Mouse (Mus musculus) gastrocnemius, adult 2 months (tissue): ENCODE data around the gene Plppr3. TPM values are rescaled to one million over a fixed set of nuclear protein-coding genes. Genes with fewer than 3 reads are reported as not detected.

Experiments
- DNase-seq: peaks from one replicate; pipeline ENCODE4 v3.0.0; 2022
- H3K27ac ChIP-seq: fragments of 200-600 bp; 2 replicates; pipeline ENCODE4 v1.8.1; 2022; ENCODE audit warnings: mild to moderate bottlenecking
- H3K4me3 ChIP-seq: fragments of 200-600 bp; 2 replicates; pipeline ENCODE4 v1.8.1; 2022; ENCODE audit warnings: mild to moderate bottlenecking, moderate library complexity
- CTCF ChIP-seq: fragments of 200-600 bp; IDR thresholded peaks from 2 replicates; pipeline ENCODE4 v1.8.1; 2022; ENCODE audit warnings: antibody characterized with exemption, mild to moderate bottlenecking, moderate library complexity
- intact Hi-C: fragments of 180-260 bp; cut with DNase I; formaldehyde crosslinking; loops from one replicate; pipeline ENCODE4 v1.15.1; 2025
- total RNA-seq, 2 experiments: library from RNA; stranded (reverse); gene quantifications; 2 replicates each; pipeline ENCODE4 v1.2.3; 2021

The Plppr3 gene
- total RNA-seq, 2 experiments from 2014 or later = 0.17 TPM; not detected in 1

DNA sequence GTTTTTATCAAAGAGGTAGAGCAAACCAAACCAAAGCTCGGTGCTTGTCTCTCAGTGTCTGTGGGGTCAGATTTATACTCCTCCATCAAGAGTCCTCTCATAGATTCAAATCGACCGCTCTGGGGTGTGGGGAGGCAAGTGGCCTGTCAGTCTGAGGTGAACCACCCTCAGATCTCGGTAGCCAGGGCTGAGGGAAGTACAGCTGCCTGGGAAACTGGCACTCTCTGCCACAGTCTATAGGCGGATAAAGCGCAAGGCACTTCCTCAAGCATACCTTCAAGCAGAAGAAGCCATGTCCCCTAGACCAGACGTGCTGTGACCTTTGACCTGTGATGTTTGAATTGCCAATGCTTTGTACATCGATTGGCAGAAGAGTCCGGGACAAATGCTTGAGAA is 41.6 kb downstream of the Plppr3 start:
- DNase-seq = no peak
- no peak overlapping the region for H3K27ac ChIP-seq
- no peak overlapping the region for H3K4me3 ChIP-seq
- TF ChIP-seq CTCF = no peak
- intact Hi-C loops = loop anchor here (10.0 kb wide), 1 partner anchor 52 kb away; the partner anchor contains the start of gene Elane

DNA sequence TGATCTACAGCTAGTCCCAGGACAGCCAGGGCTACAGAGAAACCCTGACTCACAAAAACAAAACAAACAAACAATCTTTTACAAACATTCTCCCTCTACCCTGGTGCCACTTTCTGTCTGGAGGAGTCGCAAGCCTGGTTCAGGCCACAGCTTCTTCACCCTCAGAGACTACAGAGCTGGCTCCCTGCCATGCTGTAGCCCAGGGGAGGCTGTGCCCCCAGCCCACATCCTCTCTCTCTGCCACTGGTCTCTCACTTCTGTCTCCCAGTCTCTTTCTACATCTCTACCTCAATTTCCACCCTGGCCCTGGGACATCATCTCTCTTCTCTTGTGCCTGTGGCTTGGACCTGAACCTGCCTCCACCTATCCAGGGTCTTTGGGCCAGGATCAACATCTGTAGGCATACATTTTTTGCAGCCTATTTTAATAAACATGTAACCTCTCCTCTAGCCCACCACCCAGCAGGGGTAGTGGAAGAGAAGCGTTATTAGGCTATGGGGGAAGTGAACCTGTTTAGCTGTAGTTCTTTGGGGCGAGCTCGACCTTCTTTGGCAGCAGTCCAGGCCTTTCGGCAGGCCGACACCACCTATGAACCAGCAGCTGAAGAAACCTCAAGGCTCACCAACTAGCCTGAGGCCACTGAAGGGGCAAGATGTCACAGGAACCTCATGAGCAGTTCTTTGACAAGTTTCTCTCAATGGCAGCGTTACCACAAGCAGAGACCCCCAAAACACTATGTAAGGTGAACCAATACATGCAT is 42.2 kb downstream of the Plppr3 start:
- Histone ChIP-seq H3K27ac (no peak overlapping the region), H3K4me3 (no peak overlapping the region)
- no peak for TF ChIP-seq CTCF
- DNase-seq = no peak
- intact Hi-C loops = loop anchor here (10.0 kb wide), 1 partner anchor 53 kb away; the partner anchor contains the start of gene Elane

DNA sequence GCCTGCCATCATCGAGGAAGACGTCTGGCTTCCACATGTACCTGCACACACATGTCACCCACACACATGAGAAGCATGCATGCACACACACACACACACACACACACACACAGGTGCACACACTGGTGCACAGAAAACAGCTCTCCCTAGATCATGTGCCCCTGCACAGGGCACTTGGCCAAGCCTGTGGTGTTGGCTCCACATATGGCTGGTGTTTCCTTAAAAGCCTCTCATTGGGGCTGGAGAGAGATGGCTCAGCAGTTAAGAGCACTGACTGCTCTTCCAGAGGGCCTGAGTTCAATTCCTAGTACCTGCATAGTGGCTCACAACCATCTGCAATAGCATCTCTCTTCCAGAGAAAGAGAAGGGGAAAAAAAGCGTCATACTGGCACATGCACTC is 42.9 kb downstream of the Plppr3 start:
- no peak for TF ChIP-seq CTCF
- no peak overlapping the region for H3K27ac ChIP-seq
- intact Hi-C loops = loop anchor here (10.0 kb wide), 1 partner anchor 53 kb away; the partner anchor contains the start of gene Elane
- no peak overlapping the region for H3K4me3 ChIP-seq
- no peak for DNase-seq

DNA sequence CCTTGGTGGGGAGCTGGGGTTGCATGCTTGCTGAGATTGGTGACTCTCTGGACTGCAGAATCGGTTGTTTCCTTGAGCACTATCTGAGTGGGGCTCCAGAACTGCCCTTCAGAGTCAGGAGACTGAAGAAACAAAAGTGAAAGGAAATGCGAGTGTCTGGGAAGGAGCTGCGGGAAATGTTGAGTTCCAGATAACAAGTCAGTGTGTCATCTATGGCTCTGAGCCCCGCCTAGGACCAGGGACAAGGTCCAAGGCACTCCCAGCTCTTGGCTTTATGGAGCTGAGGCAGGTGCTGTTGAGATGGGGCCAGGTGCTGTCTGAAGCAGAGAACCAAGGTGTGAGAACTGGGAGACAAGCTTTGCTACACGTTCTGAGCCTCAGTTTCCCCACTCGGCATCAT is 50.0 kb downstream of the Plppr3 start:
- no peak for DNase-seq
- intact Hi-C loops = no loop called here
- peak overlapping the region; percentile 32 for H3K4me3 ChIP-seq
- no peak for TF ChIP-seq CTCF
- peak overlapping the region; percentile 54 for H3K27ac ChIP-seq

DNA sequence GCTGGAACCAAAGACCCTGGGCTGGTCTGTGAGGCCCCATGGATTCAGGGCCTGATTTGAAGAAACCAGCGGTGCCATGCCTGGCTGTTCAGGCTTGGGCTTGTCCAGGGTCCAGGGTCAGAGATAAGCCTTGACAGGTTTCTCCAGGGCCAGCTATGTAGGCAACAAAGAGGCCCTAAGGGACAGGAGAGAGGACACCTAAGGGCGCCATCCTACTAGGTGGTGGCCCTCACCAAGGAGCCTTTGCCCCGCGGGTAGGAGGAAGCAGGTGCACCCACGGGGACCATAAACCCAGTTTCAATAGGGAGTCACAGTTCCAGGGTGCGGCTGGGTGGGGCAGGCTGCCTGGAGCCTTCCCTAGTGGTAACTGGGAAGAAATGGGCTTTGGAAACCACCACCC is 51.4 kb downstream of the Plppr3 start:
- no peak for DNase-seq
- intact Hi-C loops = no loop called here
- H3K27ac ChIP-seq = no peak overlapping the region
- no peak for TF ChIP-seq CTCF
- no peak overlapping the region for H3K4me3 ChIP-seq

DNA sequence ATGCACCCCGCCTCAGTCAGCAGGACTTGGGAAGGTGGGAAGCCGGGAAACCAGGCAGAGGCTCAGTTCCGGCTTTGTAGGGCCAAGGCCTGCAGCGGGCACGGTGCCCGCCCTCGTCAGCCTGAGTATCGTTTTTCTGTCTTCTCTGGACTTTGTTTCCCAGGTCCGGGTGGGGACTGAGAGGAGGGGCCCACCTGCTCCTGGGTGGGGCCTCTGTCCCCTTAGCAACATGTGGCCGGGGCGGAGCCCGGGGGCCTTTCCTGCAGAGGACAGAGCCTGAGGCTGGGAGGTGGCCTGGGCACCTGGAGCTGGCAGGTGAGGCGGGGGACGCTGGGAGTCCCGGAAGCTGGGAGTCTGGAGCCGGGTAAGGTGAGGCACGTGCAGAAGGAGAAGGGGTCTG is 52.1 kb downstream of the Plppr3 start:
- peak overlapping the region; percentile 24; the same call in 1 of the 2 replicates for H3K27ac ChIP-seq
- no peak overlapping the region for H3K4me3 ChIP-seq
- intact Hi-C loops = no loop called here
- no peak for TF ChIP-seq CTCF
- no peak for DNase-seq

DNA sequence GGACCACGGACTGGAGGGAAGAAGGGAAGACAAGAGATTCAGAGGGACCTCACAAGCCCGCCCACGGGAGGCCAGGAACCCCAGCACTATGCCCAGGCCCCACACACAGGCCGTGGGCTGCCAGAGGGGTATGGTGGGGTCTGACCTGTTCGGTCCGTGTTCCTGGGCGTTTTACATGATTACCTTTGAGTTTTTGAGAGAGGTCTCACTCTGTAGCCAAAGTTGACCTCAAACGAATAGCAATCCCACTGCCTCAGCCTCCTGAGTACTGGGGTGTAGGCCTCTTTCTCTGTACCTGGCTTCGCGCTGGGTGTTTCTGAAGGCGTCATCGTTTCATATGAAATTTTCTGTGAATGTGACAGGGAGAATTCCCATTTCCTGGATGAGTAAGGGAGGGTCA is 52.7 kb downstream of the Plppr3 start:
- intact Hi-C loops = no loop called here
- DNase-seq = no peak
- Histone ChIP-seq H3K4me3 (no peak overlapping the region), H3K27ac (no peak overlapping the region)
- TF ChIP-seq CTCF = no peak

DNA sequence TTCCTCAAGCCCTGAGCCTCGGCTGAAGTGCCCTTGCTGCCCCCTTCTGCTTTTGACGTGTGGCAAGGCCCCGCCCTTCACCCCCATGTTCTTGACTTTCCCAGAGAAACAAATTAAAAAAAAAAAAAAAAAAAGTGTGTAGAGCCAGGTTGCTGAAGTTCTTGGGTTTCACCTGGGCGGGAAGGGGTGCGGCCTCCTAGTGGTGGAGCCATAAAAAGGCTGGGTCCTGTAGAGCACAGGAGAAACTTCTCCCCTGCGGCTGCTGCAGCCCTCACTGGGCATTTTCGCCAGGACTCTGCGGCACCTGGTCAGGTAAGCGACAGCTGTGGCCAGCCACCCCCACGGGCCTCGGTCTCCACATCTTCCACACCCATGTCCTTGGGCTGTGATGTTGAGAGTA is 53.7 kb downstream of the Plppr3 start, which contains the start of gene Misp:
Gene Misp (plus strand): TSS at position 208 of the 400 bp plus-strand sequence.
- TF ChIP-seq CTCF = no peak
- no peak for DNase-seq
- intact Hi-C loops = no loop called here
- H3K27ac ChIP-seq = no peak within 1 kb of the TSS
- no peak within 1 kb of the TSS for H3K4me3 ChIP-seq

DNA sequence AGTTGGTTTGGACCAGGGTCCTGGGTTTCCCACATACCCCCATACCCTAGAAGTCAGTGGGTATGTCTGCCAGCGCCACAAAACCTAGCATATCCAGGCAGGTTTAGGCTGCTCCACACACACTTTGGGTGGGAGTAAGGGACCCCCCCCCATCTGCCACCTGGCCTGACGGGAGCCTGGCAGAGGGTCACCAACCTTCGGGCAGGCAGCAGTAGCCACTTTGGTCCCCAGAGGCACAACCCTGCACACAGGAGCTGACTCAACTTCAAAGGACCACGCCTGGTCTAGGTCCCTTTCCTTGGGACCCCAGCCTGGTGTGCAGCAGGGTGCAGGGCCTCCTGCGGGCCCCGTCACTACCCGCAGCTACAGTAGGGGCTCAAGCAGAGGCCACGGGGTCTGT is 54.2 kb downstream of the Plppr3 start:
- DNase-seq = peak; percentile 14
- TF ChIP-seq CTCF = no peak
- Histone ChIP-seq H3K27ac (no peak overlapping the region), H3K4me3 (no peak overlapping the region)
- intact Hi-C loops = no loop called here

DNA sequence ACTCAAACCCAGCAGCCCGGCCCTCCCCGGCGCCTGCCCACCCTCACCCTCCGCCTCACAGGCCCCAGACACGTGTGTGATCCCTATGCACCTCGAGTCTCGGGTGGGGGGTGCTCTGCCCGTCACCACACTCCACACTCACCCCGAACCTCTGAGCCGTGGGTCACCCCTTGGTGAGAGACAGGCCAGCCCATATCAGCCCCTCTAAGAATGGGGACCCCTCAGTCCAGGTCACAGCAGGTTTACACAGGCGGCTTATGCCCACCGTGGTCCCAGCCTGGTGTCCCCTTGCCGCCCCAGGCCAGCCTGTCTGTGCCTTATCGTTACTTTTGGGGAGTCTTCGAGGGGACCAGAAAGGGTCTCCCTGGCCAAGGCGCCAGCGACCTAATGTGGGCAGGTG is 54.8 kb downstream of the Plppr3 start:
- no peak overlapping the region for H3K27ac ChIP-seq
- TF ChIP-seq CTCF = no peak
- DNase-seq = peak; percentile 23
- intact Hi-C loops = no loop called here
- no peak overlapping the region for H3K4me3 ChIP-seq

DNA sequence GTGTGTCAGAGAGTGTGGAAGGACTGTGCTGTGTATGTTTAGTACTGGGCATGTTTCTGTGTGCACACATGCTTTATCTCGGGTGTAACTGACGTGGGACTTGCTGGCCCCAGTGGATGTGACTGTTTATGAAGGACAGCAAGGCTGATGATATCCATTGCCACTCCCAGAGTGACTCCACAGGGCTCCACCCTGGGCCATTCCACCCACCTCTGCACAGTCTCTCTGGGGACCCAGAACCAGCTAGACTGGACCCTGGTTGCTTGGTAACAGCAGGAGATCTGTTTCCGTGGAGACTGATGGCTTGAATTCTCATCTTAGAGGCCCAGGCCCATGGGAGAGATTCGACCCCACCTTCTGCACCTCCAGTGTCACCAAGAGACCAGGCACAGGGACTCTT is 56.2 kb downstream of the Plppr3 start:
- intact Hi-C loops = no loop called here
- Histone ChIP-seq H3K4me3 (no peak overlapping the region), H3K27ac (no peak overlapping the region)
- DNase-seq = no peak
- TF ChIP-seq CTCF = no peak

DNA sequence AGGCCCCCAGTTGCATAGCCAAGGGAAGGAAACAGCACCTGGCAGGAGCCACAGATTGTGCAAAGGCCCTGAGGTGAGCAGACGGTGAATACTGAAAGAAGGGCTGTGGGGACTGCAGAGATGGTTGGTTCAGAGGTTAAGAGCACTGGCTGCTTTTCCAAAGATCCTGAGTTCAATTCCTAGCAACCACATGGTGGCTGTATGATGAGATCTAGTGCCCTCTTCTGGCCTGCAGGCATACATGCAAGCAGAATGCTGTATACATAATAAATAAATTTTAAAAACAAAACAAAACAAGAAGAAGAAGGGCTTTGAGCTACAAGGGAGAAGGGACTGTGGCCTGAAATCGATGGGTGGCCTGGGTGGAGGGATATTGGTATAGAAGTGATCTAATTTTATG is 57.3 kb downstream of the Plppr3 start:
- intact Hi-C loops = no loop called here

DNA sequence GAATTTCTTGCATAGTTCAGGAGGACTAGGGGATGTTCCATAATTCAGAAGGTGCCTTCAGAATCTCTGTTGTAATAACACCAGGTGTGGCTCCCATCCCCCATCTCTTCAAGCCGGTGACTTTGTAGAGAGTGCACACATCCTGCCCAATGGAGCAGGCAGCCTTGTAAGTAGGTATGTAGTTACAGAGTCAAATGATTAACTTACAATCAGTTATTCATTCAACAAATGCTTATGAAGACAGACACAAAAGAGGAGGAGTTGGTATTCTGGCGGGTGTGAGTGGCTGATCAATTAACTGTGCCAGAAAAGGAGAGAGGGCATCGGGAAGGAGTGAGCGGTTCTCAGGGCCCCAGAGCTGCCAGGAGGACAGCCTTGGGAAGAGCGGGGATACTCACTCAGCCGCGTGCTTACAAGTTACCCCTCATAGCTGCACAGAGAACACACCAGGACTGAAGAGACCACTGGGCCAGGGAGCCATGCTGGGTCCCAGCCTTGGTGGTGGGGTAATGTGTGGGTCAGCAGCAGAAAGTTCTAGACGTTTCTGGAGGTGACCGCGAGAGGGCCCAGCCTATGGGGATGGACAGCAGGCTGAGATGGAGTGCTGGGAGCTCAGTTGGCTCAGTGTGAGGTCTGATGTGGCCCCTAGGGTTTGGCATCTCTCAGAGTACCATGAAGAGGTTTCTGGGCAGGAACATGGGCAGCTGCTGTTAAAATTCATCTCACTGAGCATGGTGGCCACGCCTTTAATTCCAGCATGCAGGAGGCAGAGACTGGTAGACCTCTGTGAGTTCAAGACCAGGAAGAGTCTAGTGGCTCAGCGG is 58.6 kb downstream of the Plppr3 start:
- DNase-seq = no peak
- no peak for TF ChIP-seq CTCF
- H3K27ac ChIP-seq = no peak overlapping the region
- H3K4me3 ChIP-seq = no peak overlapping the region
- intact Hi-C loops = no loop called here

More for the DNA sequence above, 57.3 kb downstream of the Plppr3 start:
- DNase-seq = no peak
- H3K4me3 ChIP-seq = no peak overlapping the region
- no peak overlapping the region for H3K27ac ChIP-seq
- TF ChIP-seq CTCF = peak; percentile 44
